Mouse (Mus musculus): ENCODE results near the gene Mrtfb.
A peak's percentile ranks its signal among the peaks of the same experiment; 100 is the strongest.

The Mrtfb gene

DNA sequence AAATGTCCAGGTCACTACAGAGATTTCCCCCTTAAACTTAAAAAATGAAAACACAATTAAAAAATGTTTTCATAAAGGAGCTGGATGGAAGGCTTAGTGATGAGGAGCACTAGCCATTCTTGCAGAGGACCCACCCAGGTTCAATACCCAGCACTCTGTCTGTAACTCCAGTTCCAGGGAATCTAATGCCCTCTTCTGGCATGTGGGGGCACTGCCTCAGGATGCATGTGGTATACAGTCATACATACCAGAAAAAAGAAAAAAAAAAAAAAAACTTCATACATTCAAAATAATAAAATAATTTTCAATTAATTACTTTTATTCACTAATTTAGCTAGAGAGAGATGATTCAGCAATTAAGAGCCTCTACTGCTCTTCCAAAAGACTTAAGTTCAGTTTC lies 95.0 kb downstream of the Mrtfb start:
- no peak for DNase-seq (ENCODE audit: low read depth, low spot score)

- DNase-seq (ENCODE audit: low read depth, low spot score): no peak
Observed at GRCm38 (mm10) chr16:13353927-13354326, 97.6 kb downstream of the Mrtfb start.

GRCm38 (mm10) chr16:13354431-13354830 lies 98.2 kb downstream of the Mrtfb start:
- no peak for DNase-seq (ENCODE audit: low read depth, low spot score)

GRCm38 (mm10) chr16:13357806-13358679 lies 101.8 kb downstream of the Mrtfb start:
- no peak for DNase-seq (ENCODE audit: low read depth, low spot score)

- no peak for DNase-seq (ENCODE audit: low read depth, low spot score)
Observed at GRCm38 (mm10) chr16:13358741-13359140, 102.5 kb downstream of the Mrtfb start.

DNA sequence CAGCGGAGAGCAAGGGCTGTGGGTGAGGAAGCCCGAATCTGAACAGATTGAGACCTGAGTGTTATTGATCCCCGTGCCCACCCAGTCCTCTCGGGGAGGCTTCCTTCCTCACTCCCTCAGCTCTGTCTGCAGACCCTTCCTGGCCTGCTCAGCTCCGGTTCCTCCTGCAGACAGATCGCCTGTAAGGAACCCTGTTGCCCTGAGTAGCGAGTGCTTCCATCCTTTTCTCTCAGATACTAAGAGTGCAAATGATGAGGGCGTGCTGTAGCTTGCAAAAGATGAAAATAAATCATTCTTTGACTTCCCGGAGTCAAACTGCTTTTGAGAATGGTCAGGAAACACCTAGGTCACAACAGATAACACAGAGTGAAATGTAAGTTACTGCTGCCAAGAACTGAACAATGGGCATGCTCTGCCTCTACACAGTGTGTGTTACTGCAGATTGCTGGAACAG lies 103.2 kb downstream of the Mrtfb start:
- DNase-seq (ENCODE audit: low read depth, low spot score): no peak

DNA sequence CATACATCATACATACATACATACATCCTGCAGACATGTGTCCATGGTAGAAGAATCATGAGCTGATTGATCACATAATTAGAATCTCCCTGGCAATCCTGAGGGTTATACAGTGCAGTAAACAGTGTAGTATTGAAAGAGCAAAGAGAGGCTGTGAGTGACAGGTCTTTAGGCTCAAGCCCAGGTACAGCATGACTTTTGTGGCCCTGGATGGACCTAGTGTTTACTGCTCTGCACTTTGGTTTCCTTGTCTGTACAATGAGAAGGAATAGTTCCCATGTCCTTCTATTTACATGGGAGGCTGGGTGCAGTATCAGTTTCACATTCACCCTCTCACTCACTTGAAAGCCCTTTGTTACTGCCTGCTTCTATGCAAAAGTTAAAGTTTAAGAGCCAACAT lies 103.9 kb downstream of the Mrtfb start:
- DNase-seq (ENCODE audit: low read depth, low spot score): no peak

- no peak for DNase-seq (ENCODE audit: low read depth, low spot score)
Observed at GRCm38 (mm10) chr16:13360835-13361234, 104.6 kb downstream of the Mrtfb start.

DNA sequence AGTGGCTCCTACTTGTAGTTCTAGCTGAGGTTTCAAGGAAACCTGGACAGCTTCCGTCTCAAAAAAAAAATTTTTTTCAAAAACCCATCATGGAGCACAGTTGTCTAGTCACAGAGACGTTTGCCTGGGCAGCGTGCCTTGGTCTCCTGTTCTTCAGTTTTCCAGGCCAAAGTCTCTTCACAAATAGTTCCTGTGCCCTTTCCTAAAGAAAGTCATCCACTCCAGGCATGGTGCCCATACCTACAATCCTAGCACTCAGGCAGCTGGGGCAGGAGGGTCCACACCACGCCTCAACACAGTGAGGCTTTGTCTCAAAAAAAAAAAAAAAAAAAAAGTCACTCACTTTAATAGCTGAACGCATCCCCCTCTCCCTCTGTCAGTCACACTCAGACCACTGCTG lies 106.9 kb downstream of the Mrtfb start:
- DNase-seq (ENCODE audit: low read depth, low spot score): no peak

GRCm38 (mm10) chr16:13364145-13364544 lies 107.9 kb downstream of the Mrtfb start:
- DNase-seq (ENCODE audit: low read depth, low spot score): no peak

- no peak for DNase-seq (ENCODE audit: low read depth, low spot score)
Observed at GRCm38 (mm10) chr16:13366256-13366655, 110.0 kb downstream of the Mrtfb start.

GRCm38 (mm10) chr16:13366802-13367465 lies 110.7 kb downstream of the Mrtfb start:
- no peak for DNase-seq (ENCODE audit: low read depth, low spot score)

- no peak for DNase-seq (ENCODE audit: low read depth, low spot score)
Observed at GRCm38 (mm10) chr16:13367466-13367856, 111.2 kb downstream of the Mrtfb start.

DNA sequence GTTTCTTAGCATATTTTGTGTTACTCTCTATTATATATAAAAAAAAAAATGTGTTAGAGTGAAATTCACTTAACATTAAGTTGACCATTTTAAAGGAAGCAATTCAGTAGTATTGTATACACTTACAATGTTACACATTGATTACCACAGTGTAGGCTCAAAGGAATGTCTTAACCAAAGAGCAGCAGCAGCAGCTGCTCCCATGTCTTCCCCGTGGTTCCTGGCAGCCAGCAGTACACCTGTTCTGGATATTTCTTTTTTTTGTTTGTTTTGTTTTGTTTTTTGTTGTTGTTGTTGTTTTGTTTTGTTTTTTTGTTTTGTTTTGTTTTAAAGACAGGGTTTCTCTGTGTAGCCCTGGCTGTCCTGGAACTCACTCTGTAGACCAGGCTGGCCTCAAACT lies 112.4 kb downstream of the Mrtfb start:
- no peak for DNase-seq (ENCODE audit: low read depth, low spot score)

- peak; percentile 36 for DNase-seq (ENCODE audit: low read depth, low spot score)
Observed at GRCm38 (mm10) chr16:13371740-13372287, 115.5 kb downstream of the Mrtfb start.

DNA sequence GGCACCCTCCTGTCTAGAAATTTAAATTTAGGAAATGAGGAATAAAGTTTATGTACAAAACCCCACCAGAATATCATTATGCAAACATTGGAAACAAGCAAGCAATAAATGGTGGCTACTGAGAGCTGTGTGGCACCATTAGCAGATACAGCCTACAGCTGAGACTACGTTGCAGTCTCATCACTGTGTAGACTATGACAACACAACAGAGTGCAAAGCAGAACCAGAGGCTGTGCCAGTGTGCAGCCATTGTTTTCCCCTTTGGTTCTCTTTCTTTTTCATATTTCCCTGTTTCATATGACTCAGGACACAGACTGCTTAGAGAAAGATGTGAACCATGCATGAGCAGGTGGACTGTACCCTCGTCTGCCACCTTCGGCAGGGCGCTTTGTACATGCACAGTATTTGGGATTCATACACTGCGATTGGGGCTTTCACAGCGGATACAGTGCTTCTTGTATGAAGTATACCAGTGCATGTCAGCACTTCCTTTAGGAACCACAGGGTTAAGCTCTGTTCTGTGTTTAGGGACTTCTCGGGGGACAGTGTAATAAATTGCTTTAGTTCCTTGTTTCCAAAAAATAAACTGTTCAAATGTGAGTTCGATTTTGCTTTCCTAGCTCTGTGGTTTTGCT lies 116.7 kb downstream of the Mrtfb start:
- DNase-seq (ENCODE audit: low read depth, low spot score): no peak

DNA sequence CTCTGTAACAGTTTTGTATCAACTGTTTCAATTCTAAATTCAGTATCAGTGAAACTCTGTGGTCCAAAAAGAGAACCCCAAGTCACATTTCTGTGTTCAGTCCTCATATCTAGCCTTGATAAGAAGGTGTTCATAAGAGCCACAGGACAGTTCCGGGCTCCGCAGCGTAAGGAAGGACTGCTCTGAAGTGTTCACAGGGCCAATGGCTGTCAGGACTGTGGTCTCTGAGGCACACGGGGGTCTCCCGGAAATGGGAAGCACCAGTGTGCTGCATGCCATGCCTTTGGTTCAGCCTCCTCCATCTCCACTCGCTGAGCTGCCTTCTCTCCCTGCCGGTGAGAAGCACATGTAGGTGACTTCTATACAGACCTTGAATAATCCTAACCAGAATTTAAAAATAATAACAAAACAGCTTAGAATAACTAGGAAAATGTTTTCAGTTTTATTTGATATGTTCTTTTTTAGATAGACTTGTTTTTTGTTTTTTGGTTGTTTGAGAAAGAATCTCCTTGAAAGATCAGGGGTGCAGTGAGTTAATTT lies 120.7 kb downstream of the Mrtfb start:
- DNase-seq (ENCODE audit: low read depth, low spot score): no peak

GRCm38 (mm10) chr16:13378157-13378556 lies 121.9 kb downstream of the Mrtfb start:
- DNase-seq (ENCODE audit: low read depth, low spot score): no peak

DNA sequence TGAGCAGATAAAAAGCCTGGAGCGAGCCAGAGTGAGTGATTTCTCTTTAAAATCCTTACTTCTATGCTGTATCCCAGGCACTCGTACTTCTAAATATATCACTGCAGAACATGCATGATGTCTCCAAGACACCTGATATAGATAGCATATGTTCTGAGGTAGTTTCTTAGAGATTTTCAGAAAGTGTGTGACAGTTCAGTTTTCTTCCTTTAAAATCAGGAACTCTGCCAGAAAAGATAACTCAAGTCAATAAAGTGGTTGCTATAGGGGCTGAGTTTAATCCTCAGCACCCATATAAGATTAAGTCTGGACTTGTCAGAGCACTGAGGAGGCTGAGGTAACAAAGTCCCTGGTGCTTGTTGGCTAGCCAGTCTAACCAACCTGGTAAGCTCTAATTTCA lies 123.6 kb downstream of the Mrtfb start:
- no peak for DNase-seq (ENCODE audit: low read depth, low spot score)

GRCm38 (mm10) chr16:13381771-13382170 lies 125.5 kb downstream of the Mrtfb start:
- no peak for DNase-seq (ENCODE audit: low read depth, low spot score)

DNA sequence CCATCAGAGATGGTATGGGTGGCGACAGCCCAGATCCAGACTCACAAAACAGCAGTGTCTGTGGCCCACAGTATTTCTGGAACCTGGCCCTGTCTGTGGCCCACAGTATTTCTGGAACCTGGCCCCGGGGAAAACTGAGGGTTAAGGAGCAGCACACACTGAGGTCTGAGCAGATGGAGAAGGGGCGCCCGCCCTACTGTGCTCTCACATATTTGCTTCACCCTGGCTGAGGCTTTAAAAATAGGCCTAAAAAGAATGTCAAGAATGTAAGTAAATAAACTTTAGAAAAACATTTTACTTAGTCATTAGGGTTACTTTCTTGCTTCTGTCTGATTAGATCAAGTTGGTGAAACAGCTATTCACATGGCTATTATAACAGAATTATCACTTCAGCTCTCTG lies 131.0 kb downstream of the Mrtfb start:
- no peak for DNase-seq (ENCODE audit: low read depth, low spot score)

- DNase-seq (ENCODE audit: low read depth, low spot score): no peak
Observed at GRCm38 (mm10) chr16:13400375-13400774, 144.1 kb downstream of the Mrtfb start.
